8 mouse cellular contexts compared by ENCODE assay signal in genomic region chr3:108285078-108285711, GRCm38 (mm10). TPM values are rescaled to one million over a fixed set of nuclear protein-coding genes. Genes with fewer than 3 reads are reported as not detected.
A peak's percentile ranks its signal among the peaks of the same experiment; 100 is the strongest.
DNase-seq lines count a peak whose midpoint lies in the region; ATAC-seq and TF ChIP-seq lines count a peak whose summit lies in the region.

No protein-coding gene starts in this region.

- no peak for TF ChIP-seq CTCF in cerebellum, adult 2 months (IDR thresholded peaks at IDR 0.05; ENCODE audit: borderline replicate concordance, insufficient read depth, low read depth, low read length)

- WGBS in cerebellum, adult 2 months = 57% methylated on average over 4 of the region's 4 CpGs
- WGBS in liver, embryonic 12.5 days (ENCODE audit: insufficient replicate concordance) = 67% methylated on average over 4 of the region's 4 CpGs
- WGBS in stomach, embryonic 15.5 days = 59% methylated on average over 4 of the region's 4 CpGs

- no peak for TF ChIP-seq POLR2A in cerebellum, adult 2 months (IDR thresholded peaks at IDR 0.05; ENCODE audit: borderline replicate concordance, insufficient read depth, low read length)

- no peak overlapping the region; the same call in 1 of the 2 replicates for H3K27ac ChIP-seq in cerebellum, adult 2 months (ENCODE audit: insufficient read depth, low read length)
- H3K27ac ChIP-seq in liver, embryonic 12.5 days = no peak overlapping the region
- no peak overlapping the region for H3K27ac ChIP-seq in stomach, embryonic 15.5 days

- H3K9me3 ChIP-seq in megakaryocyte, embryonic 14.5 days = no peaks in the 10 kb centered on the region
- no peaks in the 10 kb centered on the region for H3K9me3 ChIP-seq in liver, embryonic 12.5 days (replicated peaks)
- H3K9me3 ChIP-seq in stomach, embryonic 15.5 days = no peaks in the 10 kb centered on the region

- peaks cover 22% of the 10 kb centered on the region for H3K36me3 ChIP-seq in megakaryocyte, embryonic 14.5 days (replicated peaks; ENCODE audit: low read length)
- H3K36me3 ChIP-seq in liver, embryonic 12.5 days = peaks cover 5% of the 10 kb centered on the region; the same call in 1 of the 2 replicates
- H3K36me3 ChIP-seq in stomach, embryonic 15.5 days = no peaks in the 10 kb centered on the region

- no peak for ATAC-seq in megakaryocyte, adult 5-6 weeks (ENCODE audit: poor library complexity, severe bottlenecking)
- ATAC-seq in liver, embryonic 12.5 days = no peak
- no peak for ATAC-seq in stomach, embryonic 15.5 days (ENCODE audit: insufficient read depth, low FRiP score, low read depth)

- no peaks in the 10 kb centered on the region for H3K27me3 ChIP-seq in cerebellum, adult 2 months (ENCODE audit: control insufficient read depth, insufficient read depth, low read length)
- H3K27me3 ChIP-seq in megakaryocyte, embryonic 14.5 days (replicated peaks) = peaks cover 1% of the 10 kb centered on the region
- H3K27me3 ChIP-seq in liver, embryonic 12.5 days (replicated peaks) = peaks cover 22% of the 10 kb centered on the region
- no peaks in the 10 kb centered on the region for H3K27me3 ChIP-seq in stomach, embryonic 15.5 days (replicated peaks)

- peak overlapping the region; percentile 84 for H3K4me3 ChIP-seq in cerebellum, adult 2 months (replicated peaks; ENCODE audit: insufficient read depth, low read depth, low read length)
- H3K4me3 ChIP-seq in megakaryocyte, embryonic 14.5 days (replicated peaks) = peak overlapping the region; percentile 97
- peak overlapping the region; percentile 73; the same call in 1 of the 2 replicates for H3K4me3 ChIP-seq in liver, embryonic 12.5 days
- H3K4me3 ChIP-seq in stomach, embryonic 15.5 days (replicated peaks) = peak overlapping the region; percentile 85

- peak overlapping the region; percentile 96 for H3K4me2 ChIP-seq in liver, embryonic 12.5 days
- H3K4me2 ChIP-seq in stomach, embryonic 15.5 days = peak overlapping the region; percentile 97

- no peak overlapping the region for H3K9ac ChIP-seq in liver, embryonic 12.5 days
- H3K9ac ChIP-seq in stomach, embryonic 15.5 days = no peak overlapping the region; the same call in 1 of the 2 replicates

- peaks cover 16% of the 10 kb centered on the region for H3K4me1 ChIP-seq in cerebellum, adult 2 months (ENCODE audit: control insufficient read depth, insufficient read depth, low read length)
- peaks cover 70% of the 10 kb centered on the region for H3K4me1 ChIP-seq in megakaryocyte, embryonic 14.5 days
- peaks cover 64% of the 10 kb centered on the region for H3K4me1 ChIP-seq in liver, embryonic 12.5 days
- H3K4me1 ChIP-seq in stomach, embryonic 15.5 days = peaks cover 47% of the 10 kb centered on the region

- DNase-seq in cerebellum, adult 2 months = no peak
- no peak for DNase-seq in cerebellum, postnatal 10 days
- DNase-seq in right cerebral cortex, postnatal 36 days (ENCODE audit: low spot score in 2 of 2) = no peak
- no peak for DNase-seq in urinary bladder, postnatal 25 days (ENCODE audit: low spot score)

RNA-seq across cellular contexts. Expression of gene Sort1, which starts 1.3 kb away (rescaled TPM):
- 88.7 and 94.4 TPM in 2 replicates for polyA plus RNA-seq in cerebellum, adult 2 months (2012; rRNA removed)
- 11.0 and 16.3 TPM in 2 replicates for polyA plus RNA-seq in megakaryocyte, embryonic 14.5 days (2012; ENCODE audit: insufficient read depth, low replicate concordance)
- 80.7 and 83.8 TPM in 2 replicates for total RNA-seq in megakaryocyte, adult 5-6 weeks (2015)
- 76.4 and 87.8 TPM in 2 replicates for total RNA-seq in megakaryocyte, adult 5-6 weeks (2017)
- polyA plus RNA-seq in liver, embryonic 12.5 days (2016; fragmentation: Nextera tagmentation; extraction: Ambion mirVana) = 6.5 and 6.9 TPM in 2 replicates
- polyA plus RNA-seq in stomach, embryonic 15.5 days (2015; fragmentation: Nextera tagmentation; extraction: Ambion mirVana) = 12.4 and 14.2 TPM in 2 replicates

RNA-seq across cellular contexts. Expression of gene Psma5, which starts 28.5 kb away (rescaled TPM):
- 111 and 112 TPM in 2 replicates for polyA plus RNA-seq in cerebellum, adult 2 months (2012; rRNA removed)
- 6.0 TPM in 1 of 2 replicates, not detected in the other for polyA plus RNA-seq in megakaryocyte, embryonic 14.5 days (2012; ENCODE audit: insufficient read depth, low replicate concordance)
- 160 and 172 TPM in 2 replicates for total RNA-seq in megakaryocyte, adult 5-6 weeks (2015)
- total RNA-seq in megakaryocyte, adult 5-6 weeks (2017) = 146 and 158 TPM in 2 replicates
- polyA plus RNA-seq in liver, embryonic 12.5 days (2016; fragmentation: Nextera tagmentation; extraction: Ambion mirVana) = 213 and 222 TPM in 2 replicates
- polyA plus RNA-seq in stomach, embryonic 15.5 days (2015; fragmentation: Nextera tagmentation; extraction: Ambion mirVana) = 254 and 273 TPM in 2 replicates

RNA-seq across cellular contexts. Expression of gene Sypl2, which starts 58.7 kb away (rescaled TPM):
- 2.4 TPM in 2 replicates for polyA plus RNA-seq in cerebellum, adult 2 months (2012; rRNA removed)
- not detected in 2 replicates for polyA plus RNA-seq in megakaryocyte, embryonic 14.5 days (2012; ENCODE audit: insufficient read depth, low replicate concordance)
- not detected in 2 replicates for total RNA-seq in megakaryocyte, adult 5-6 weeks (2015)
- total RNA-seq in megakaryocyte, adult 5-6 weeks (2017) = not detected in 2 replicates
- polyA plus RNA-seq in liver, embryonic 12.5 days (2016; fragmentation: Nextera tagmentation; extraction: Ambion mirVana) = 0.12 and 0.14 TPM in 2 replicates
- 0.23 and 0.48 TPM in 2 replicates for polyA plus RNA-seq in stomach, embryonic 15.5 days (2015; fragmentation: Nextera tagmentation; extraction: Ambion mirVana)

Comparison
In these comparisons a context has a peak if more than half of its experiments do, and no peak if none do; other contexts are left out.
1. RNA of gene Psma5, which starts 28.5 kb away (polyA plus RNA-seq): 254 to 273 TPM in stomach, embryonic 15.5 days, 213 to 222 TPM in liver, embryonic 12.5 days and 111 to 112 TPM in cerebellum, adult 2 months; 6.0 TPM in megakaryocyte, embryonic 14.5 days; every median in the first group is over 10 times any median in the second.
2. Peak in every context shown above with its lines, with median percentiles within 50 percentile points of each other: H3K4me3 ChIP-seq.